Mouse (Mus musculus) midbrain, embryonic 16.5 days (tissue): Measurements from ENCODE around the gene Fam69a. TPM values are rescaled to one million over a fixed set of nuclear protein-coding genes. Genes with fewer than 3 reads are reported as not detected.
"Not testable (repeated sequence)": the region's sequence is repeated elsewhere in the genome, so short reads cannot be mapped to it uniquely, and the experiment has no call there.

ENCODE experiments used
- ATAC-seq: fragments of 200-750 bp; cut with Nextera tagmentation; 2 replicates; pipeline ENCODE4 v1.8.0; 2017; ENCODE audit warnings: moderate TSS enrichment
- H3K27ac ChIP-seq: fragments of 300-500 bp; sonication (generic); 2 replicates; pipeline ENCODE4 v1.5.1; 2014; ENCODE audit warnings: mild to moderate bottlenecking, low read length, mixed read lengths
- H3K27me3 ChIP-seq: fragments of 300-500 bp; sonication (generic); 2 replicates; pipeline ENCODE4 v1.6.1; 2014; ENCODE audit warnings: low read depth, low read length, mixed read lengths; ENCODE audit not compliant: control insufficient read depth, insufficient read depth
- H3K36me3 ChIP-seq: fragments of 300-500 bp; sonication (generic); 2 replicates; pipeline ENCODE4 v1.6.1; 2014; ENCODE audit warnings: mild to moderate bottlenecking, low read length, moderate library complexity, mixed read lengths; ENCODE audit not compliant: control insufficient read depth, insufficient read depth
- H3K4me1 ChIP-seq: fragments of 300-500 bp; sonication (generic); 2 replicates; pipeline ENCODE4 v1.6.1; 2014; ENCODE audit warnings: mild to moderate bottlenecking, low read length, mixed read lengths; ENCODE audit not compliant: control insufficient read depth, insufficient read depth
- H3K4me2 ChIP-seq: fragments of 300-500 bp; sonication (generic); 2 replicates; pipeline ENCODE4 v1.6.1; 2014; ENCODE audit warnings: mild to moderate bottlenecking, low read length, mixed read lengths
- H3K4me3 ChIP-seq: fragments of 300-500 bp; sonication (generic); 2 replicates; pipeline ENCODE4 v1.5.1; 2014; ENCODE audit warnings: low read depth, mild to moderate bottlenecking, low read length, moderate library complexity, mixed read lengths
- H3K9ac ChIP-seq: fragments of 300-500 bp; sonication (generic); 2 replicates; pipeline ENCODE4 v1.6.1; 2014; ENCODE audit warnings: low read depth, low read length, mixed read lengths
- H3K9me3 ChIP-seq: fragments of 300-500 bp; sonication (generic); replicated peaks from 2 replicates; pipeline ENCODE4 v1.6.1; 2014; ENCODE audit warnings: mild to moderate bottlenecking, low read length, mixed read lengths; ENCODE audit not compliant: control insufficient read depth, poor library complexity, severe bottlenecking
- WGBS: fragments of 180-500 bp; shearing (Covaris S2); extraction: QIAGEN DNeasy Blood & Tissue Kit; methylation state at CpG from one replicate; pipeline ENCODE4 v1.1.7; 2014; 5-methylcytosine and 5-hydroxymethylcytosine counted together
- polyA plus RNA-seq: library from polyadenylated mRNA; unstranded; fragments of >200 nt; fragmentation: Nextera tagmentation; extraction: Ambion mirVana; gene quantifications from 2 replicates; pipeline ENCODE4 v1.2.1, GENCODE M21; 2015

The Fam69a gene
- polyA plus RNA-seq, 1 experiment from 2014 or later = 67.8 TPM

GRCm38 (mm10) chr5:107972444-107973272 is 14.2 kb downstream of the Fam69a start:
- H3K4me1 ChIP-seq = peaks cover 3% of the 10 kb centered on the region; the same call in 1 of the 2 replicates
- H3K9me3 ChIP-seq = no peaks in the 10 kb centered on the region
- H3K27ac ChIP-seq = no peak overlapping the region
- H3K36me3 ChIP-seq = no peaks in the 10 kb centered on the region
- no peaks in the 10 kb centered on the region for H3K27me3 ChIP-seq
- no peak overlapping the region for H3K4me3 ChIP-seq
- no peak for ATAC-seq
- whole genome bisulfite sequencing = 89% methylated on average over 13 of the region's 13 CpGs
- no peak overlapping the region for H3K9ac ChIP-seq
- H3K4me2 ChIP-seq = no peak overlapping the region

- ATAC-seq = no peak
- Histone ChIP-seq H3K9me3 (no peaks in the 10 kb centered on the region), H3K4me1 (peaks cover 3% of the 10 kb centered on the region; the same call in 1 of the 2 replicates), H3K27me3 (no peaks in the 10 kb centered on the region), H3K27ac (no peak overlapping the region), H3K4me2 (no peak overlapping the region), H3K4me3 (no peak overlapping the region), H3K9ac (no peak overlapping the region), H3K36me3 (no peaks in the 10 kb centered on the region)
- WGBS = 93% methylated on average over 4 of the region's 4 CpGs
Measured at GRCm38 (mm10) chr5:107971069-107971468, 15.8 kb downstream of the Fam69a start.

GRCm38 (mm10) chr5:107969818-107970217 is 17.1 kb downstream of the Fam69a start:
- not testable (repeated sequence) for H3K27me3 ChIP-seq, H3K36me3 ChIP-seq, H3K4me1 ChIP-seq, H3K9me3 ChIP-seq, H3K4me3 ChIP-seq, ATAC-seq, H3K27ac ChIP-seq, H3K9ac ChIP-seq, H3K4me2 ChIP-seq
- 64% methylated on average over 1 of the region's 1 CpGs for WGBS

- Histone ChIP-seq H3K9ac (no peak overlapping the region), H3K4me3 (no peak overlapping the region), H3K4me2 (no peak overlapping the region), H3K9me3 (no peaks in the 10 kb centered on the region), H3K4me1 (no peaks in the 10 kb centered on the region), H3K27me3 (no peaks in the 10 kb centered on the region), H3K36me3 (no peaks in the 10 kb centered on the region), H3K27ac (no peak overlapping the region)
- no peak for ATAC-seq
- WGBS = 95% methylated on average over 3 of the region's 3 CpGs
Measured at GRCm38 (mm10) chr5:107968079-107968478, 18.8 kb downstream of the Fam69a start.

GRCm38 (mm10) chr5:107966841-107967457 is 19.9 kb downstream of the Fam69a start:
- H3K27me3 ChIP-seq = no peaks in the 10 kb centered on the region
- H3K4me1 ChIP-seq = no peaks in the 10 kb centered on the region; the same call in 1 of the 2 replicates
- 84% methylated on average over 4 of the region's 4 CpGs for WGBS
- H3K27ac ChIP-seq = no peak overlapping the region
- no peaks in the 10 kb centered on the region for H3K36me3 ChIP-seq
- H3K4me2 ChIP-seq = no peak overlapping the region
- ATAC-seq = no peak
- H3K9me3 ChIP-seq = no peaks in the 10 kb centered on the region
- H3K9ac ChIP-seq = no peak overlapping the region
- no peak overlapping the region for H3K4me3 ChIP-seq

GRCm38 (mm10) chr5:107966156-107966555 is 20.7 kb downstream of the Fam69a start:
- 78% methylated on average over 3 of the region's 3 CpGs for WGBS
- H3K36me3 ChIP-seq = no peaks in the 10 kb centered on the region
- no peak overlapping the region for H3K27ac ChIP-seq
- no peaks in the 10 kb centered on the region; the same call in 1 of the 2 replicates for H3K4me1 ChIP-seq
- no peak overlapping the region for H3K4me2 ChIP-seq
- no peak overlapping the region for H3K4me3 ChIP-seq
- no peak overlapping the region for H3K9ac ChIP-seq
- H3K27me3 ChIP-seq = no peaks in the 10 kb centered on the region
- no peaks in the 10 kb centered on the region for H3K9me3 ChIP-seq
- no peak for ATAC-seq

- Histone ChIP-seq H3K36me3 (no peaks in the 10 kb centered on the region), H3K27me3 (no peaks in the 10 kb centered on the region), H3K4me2 (no peak overlapping the region), H3K4me1 (no peaks in the 10 kb centered on the region; the same call in 1 of the 2 replicates), H3K27ac (no peak overlapping the region), H3K9me3 (no peaks in the 10 kb centered on the region), H3K4me3 (no peak overlapping the region), H3K9ac (no peak overlapping the region)
- WGBS = 82% methylated on average over 9 of the region's 9 CpGs
- no peak for ATAC-seq
Measured at GRCm38 (mm10) chr5:107965355-107965991, 21.4 kb downstream of the Fam69a start.

GRCm38 (mm10) chr5:107964031-107964758 is 22.7 kb downstream of the Fam69a start:
- Histone ChIP-seq H3K27ac (no peak overlapping the region), H3K4me2 (no peak overlapping the region), H3K36me3 (no peaks in the 10 kb centered on the region), H3K4me3 (no peak overlapping the region), H3K27me3 (no peaks in the 10 kb centered on the region), H3K4me1 (no peaks in the 10 kb centered on the region; the same call in 1 of the 2 replicates), H3K9ac (no peak overlapping the region), H3K9me3 (no peaks in the 10 kb centered on the region)
- 89% methylated on average over 2 of the region's 2 CpGs for WGBS
- no peak for ATAC-seq
